Mouse (Mus musculus) lung, postnatal 0 days (tissue): Measurements from ENCODE around the gene Pde10a. TPM values are rescaled to one million over a fixed set of nuclear protein-coding genes. Genes with fewer than 3 reads are reported as not detected.

Experiments used
- ATAC-seq: fragments of 200-750 bp; cut with Nextera tagmentation; 2 replicates; pipeline ENCODE4 v1.8.0; 2017; ENCODE audit warnings: moderate library complexity
- DNase-seq: peaks from one replicate; pipeline ENCODE4 v3.0.0-alpha.2; 2016; ENCODE audit warnings: low spot score
- H3K27ac ChIP-seq: fragments of 300-500 bp; sonication (generic); 2 replicates; pipeline ENCODE4 v1.5.1; 2014; ENCODE audit warnings: antibody characterized with exemption, mild to moderate bottlenecking, low read length, mixed read lengths
- H3K27me3 ChIP-seq: fragments of 300-500 bp; sonication (generic); replicated peaks from 2 replicates; pipeline ENCODE4 v1.6.1; 2014; ENCODE audit warnings: low read length, mixed read lengths; ENCODE audit not compliant: insufficient read depth
- H3K36me3 ChIP-seq: fragments of 300-500 bp; sonication (generic); 2 replicates; pipeline ENCODE4 v1.6.1; 2014; ENCODE audit warnings: low read length, mixed read lengths; ENCODE audit not compliant: insufficient read depth
- H3K4me1 ChIP-seq: fragments of 300-500 bp; sonication (generic); 2 replicates; pipeline ENCODE4 v1.6.1; 2014; ENCODE audit warnings: antibody characterized with exemption, low read depth, low read length, mixed read lengths; ENCODE audit not compliant: insufficient read depth
- H3K4me2 ChIP-seq: fragments of 300-500 bp; sonication (generic); replicated peaks from 2 replicates; pipeline ENCODE4 v1.6.1; 2014; ENCODE audit warnings: low read depth, mild to moderate bottlenecking, low read length, moderate library complexity, mixed read lengths
- H3K4me3 ChIP-seq: fragments of 300-500 bp; sonication (generic); 2 replicates; pipeline ENCODE4 v1.5.1; 2014; ENCODE audit warnings: low read depth, low read length
- H3K9ac ChIP-seq: fragments of 300-500 bp; sonication (generic); replicated peaks from 2 replicates; pipeline ENCODE4 v1.6.1; 2014; ENCODE audit warnings: low read depth, mild to moderate bottlenecking
- H3K9me3 ChIP-seq: fragments of 300-500 bp; sonication (generic); 2 replicates; pipeline ENCODE4 v1.6.1; 2016; ENCODE audit warnings: low read length, mixed read lengths
- CTCF ChIP-seq: IDR thresholded peaks from 2 replicates; pipeline ENCODE4 v1.5.1; 2016; ENCODE audit warnings: antibody characterized with exemption, mild to moderate bottlenecking
- EP300 ChIP-seq: IDR thresholded peaks from 2 replicates; pipeline ENCODE4 v1.6.1; 2016; ENCODE audit warnings: antibody characterized with exemption, mild to moderate bottlenecking, control low read depth
- WGBS: fragments of 180-500 bp; shearing (Covaris S2); extraction: QIAGEN DNeasy Blood & Tissue Kit; methylation state at CpG from one replicate; pipeline ENCODE4 v1.1.7; 2014; 5-methylcytosine and 5-hydroxymethylcytosine counted together
- polyA plus RNA-seq: library from polyadenylated mRNA; unstranded; fragments of >200 nt; fragmentation: Nextera tagmentation; extraction: Ambion mirVana; gene quantifications from 2 replicates; pipeline ENCODE4 v1.2.1, GENCODE M21; 2015

The Pde10a gene
- polyA plus RNA-seq, 1 experiment from 2014 or later = 0.86 TPM

DNA sequence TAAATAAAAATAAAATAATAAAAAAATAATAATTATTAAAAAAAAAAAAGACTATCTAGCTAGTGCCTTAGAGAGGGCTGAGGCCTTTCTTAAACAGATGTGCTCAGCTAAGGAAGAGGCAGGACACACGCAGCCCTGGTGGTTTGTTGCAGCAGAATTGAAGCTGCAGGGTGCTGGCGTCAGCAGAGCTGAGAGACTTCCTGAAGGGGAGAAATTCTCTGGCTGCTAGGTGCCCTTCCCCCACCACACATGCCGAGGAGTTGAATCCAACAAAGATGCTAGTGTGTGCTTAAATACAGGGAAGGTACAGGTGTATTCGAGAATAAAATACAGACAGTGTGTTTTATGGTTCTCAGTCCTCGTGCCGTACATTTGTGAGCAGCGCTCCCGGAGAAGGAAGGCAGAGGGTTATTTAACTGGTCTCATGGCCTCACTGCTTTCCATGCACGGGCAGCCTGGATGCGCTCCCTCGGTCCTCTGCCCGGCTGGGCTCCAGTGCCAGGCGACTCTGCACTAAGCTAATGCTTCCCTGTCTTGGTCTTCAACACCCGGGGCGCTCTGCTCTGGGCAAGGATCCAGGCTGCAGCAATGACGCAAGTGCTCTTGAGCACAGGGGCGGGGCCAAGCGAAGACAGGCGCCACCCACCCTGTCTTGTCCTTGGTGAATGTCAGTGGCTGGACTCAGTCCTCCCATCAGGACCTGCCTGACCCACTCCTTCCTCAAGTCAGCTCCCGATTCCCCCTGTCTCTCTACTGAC lies 19.3 kb upstream of the Pde10a start:
- TF ChIP-seq EP300 (no peak), CTCF (peak; percentile 43)
- DNase-seq (peak; percentile 84), ATAC-seq (peak; percentile 76)
- Histone ChIP-seq H3K9ac (no peak overlapping the region), H3K9me3 (no peaks in the 10 kb centered on the region), H3K4me3 (no peak overlapping the region), H3K36me3 (no peaks in the 10 kb centered on the region), H3K4me1 (peaks cover 7% of the 10 kb centered on the region; the same call in 1 of the 2 replicates), H3K4me2 (peak overlapping the region; percentile 44), H3K27me3 (no peaks in the 10 kb centered on the region), H3K27ac (no peak overlapping the region)
- 1% methylated on average over 20 of the region's 20 CpGs for WGBS

DNA sequence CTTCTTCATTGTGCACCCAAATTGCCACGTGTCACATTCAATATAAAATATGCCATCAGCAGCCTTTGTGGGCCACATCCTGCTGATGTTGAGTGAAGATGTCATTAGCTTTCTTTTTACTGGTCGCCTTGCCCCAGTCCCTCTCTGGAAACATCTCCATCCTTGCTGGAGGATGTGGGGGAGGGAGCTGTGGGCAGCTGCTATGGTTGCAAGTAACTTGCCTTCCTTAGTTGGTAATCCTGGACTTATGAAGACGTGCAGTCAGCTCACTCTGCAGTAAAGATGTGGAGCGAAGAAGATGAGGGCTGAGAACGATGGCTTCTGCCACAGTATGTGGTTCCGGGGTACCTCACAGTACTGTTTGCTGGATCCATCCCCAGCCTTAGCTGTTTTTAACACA lies 18.4 kb upstream of the Pde10a start:
- TF ChIP-seq CTCF (no peak), EP300 (no peak)
- DNase-seq = no peak
- WGBS = 60% methylated on average over 6 of the region's 6 CpGs

DNA sequence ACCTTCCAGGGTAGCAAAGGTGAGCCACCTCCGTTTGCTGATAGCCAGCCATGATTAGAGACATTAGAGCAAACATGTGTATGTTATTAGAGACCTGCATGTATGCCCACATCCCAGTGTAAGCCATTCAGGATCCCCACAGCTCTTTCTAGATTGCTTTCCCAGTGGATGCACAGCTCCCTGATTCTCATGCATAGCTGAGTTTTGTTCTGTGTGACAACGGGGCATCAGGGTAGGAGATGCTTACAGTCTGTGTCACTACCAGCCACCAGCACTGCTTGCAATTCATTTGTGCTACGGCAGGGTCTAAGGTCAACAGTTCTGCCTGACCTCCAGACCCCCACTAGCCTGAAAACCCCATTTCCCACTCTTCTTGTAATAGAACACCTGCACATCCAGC lies 17.5 kb upstream of the Pde10a start:
- WGBS = 7% methylated on average over 3 of the region's 3 CpGs
- DNase-seq (no peak), ATAC-seq (no peak)
- Histone ChIP-seq H3K9ac (no peak overlapping the region), H3K27me3 (no peaks in the 10 kb centered on the region), H3K36me3 (no peaks in the 10 kb centered on the region), H3K4me1 (peaks cover 7% of the 10 kb centered on the region; the same call in 1 of the 2 replicates), H3K4me2 (no peak overlapping the region), H3K9me3 (no peaks in the 10 kb centered on the region), H3K27ac (no peak overlapping the region), H3K4me3 (no peak overlapping the region)
- TF ChIP-seq CTCF = no peak
- TF ChIP-seq EP300 = no peak

More for the DNA sequence above, 18.4 kb upstream of the Pde10a start:
- no peak for ATAC-seq
- H3K4me1 ChIP-seq = peaks cover 7% of the 10 kb centered on the region; the same call in 1 of the 2 replicates
- no peak overlapping the region for H3K4me3 ChIP-seq
- H3K4me2 ChIP-seq = no peak overlapping the region
- no peaks in the 10 kb centered on the region for H3K9me3 ChIP-seq
- H3K36me3 ChIP-seq = no peaks in the 10 kb centered on the region
- no peak overlapping the region for H3K9ac ChIP-seq
- no peaks in the 10 kb centered on the region for H3K27me3 ChIP-seq
- no peak overlapping the region for H3K27ac ChIP-seq

DNA sequence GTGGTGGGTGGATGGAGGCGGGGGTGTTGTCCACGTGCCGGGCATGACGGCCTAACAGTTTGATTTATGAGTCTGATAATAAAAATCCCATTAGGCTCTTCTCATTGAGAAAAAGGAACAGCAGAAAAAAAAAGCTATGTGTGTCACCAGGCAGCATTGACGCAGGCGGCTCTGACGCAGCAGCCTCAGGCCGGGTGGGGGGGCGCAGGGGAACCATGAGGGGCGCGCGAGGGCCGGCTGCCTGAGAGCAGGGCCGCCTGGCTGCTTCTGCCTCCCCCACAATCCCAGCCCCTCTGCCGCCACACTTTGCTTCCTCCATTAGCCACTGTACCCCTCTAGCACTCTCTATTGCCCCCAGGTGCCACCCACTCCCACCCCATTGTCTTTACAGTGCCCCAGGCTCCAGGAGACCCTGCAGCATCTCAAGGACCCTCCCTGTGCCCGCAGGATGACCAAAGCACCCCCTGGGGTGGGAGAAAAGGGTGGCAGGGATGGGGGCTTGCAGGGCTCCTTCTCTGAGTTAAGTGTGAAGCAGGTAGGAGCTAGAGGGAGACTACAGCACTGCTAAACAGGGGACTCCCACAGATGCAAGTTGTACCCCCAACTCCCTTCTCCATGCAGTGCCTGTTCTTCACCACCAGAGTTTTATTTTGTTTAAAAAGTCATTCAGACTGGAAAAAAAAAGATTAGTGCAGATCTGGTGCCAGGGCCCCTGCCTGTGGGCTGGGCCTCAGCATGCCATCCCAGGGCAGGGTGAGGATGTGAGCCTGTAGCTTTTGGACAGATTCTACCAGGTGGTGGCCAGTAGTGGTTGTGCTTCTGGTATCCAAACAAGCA lies 16.6 kb upstream of the Pde10a start:
- Histone ChIP-seq H3K9me3 (no peaks in the 10 kb centered on the region), H3K9ac (no peak overlapping the region), H3K27me3 (no peaks in the 10 kb centered on the region), H3K36me3 (no peaks in the 10 kb centered on the region), H3K4me2 (peak overlapping the region; percentile 36; the same call in 1 of the 2 replicates), H3K4me1 (peaks cover 7% of the 10 kb centered on the region; the same call in 1 of the 2 replicates), H3K4me3 (no peak overlapping the region), H3K27ac (no peak overlapping the region)
- WGBS = under 1% methylated on average over 12 of the region's 16 CpGs
- TF ChIP-seq EP300 = peak; percentile 51; the same call in 1 of the 2 replicates
- TF ChIP-seq CTCF = peak; percentile 37
- DNase-seq (peak; percentile 90), ATAC-seq (peak; percentile 89)

DNA sequence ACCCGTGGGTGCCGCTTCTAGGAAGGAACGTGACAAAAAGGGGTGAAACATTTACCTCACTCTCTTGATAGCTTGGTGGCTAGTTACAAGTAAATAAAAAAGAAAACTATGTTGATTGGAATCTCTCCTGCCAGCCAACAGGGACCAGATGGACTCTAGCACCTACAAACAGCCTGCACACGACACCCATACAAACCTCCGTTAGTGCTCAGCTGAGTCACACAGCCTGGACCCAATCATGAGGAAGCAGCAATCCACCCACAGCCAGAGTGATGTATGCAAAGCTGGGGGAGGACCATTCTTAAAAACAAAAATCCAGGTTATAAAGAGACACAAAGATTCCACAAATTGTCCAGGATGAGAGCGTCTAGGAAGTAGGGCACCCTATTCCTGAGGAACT lies 9.2 kb upstream of the Pde10a start:
- H3K4me2 ChIP-seq = no peak overlapping the region
- no peaks in the 10 kb centered on the region for H3K9me3 ChIP-seq

DNA sequence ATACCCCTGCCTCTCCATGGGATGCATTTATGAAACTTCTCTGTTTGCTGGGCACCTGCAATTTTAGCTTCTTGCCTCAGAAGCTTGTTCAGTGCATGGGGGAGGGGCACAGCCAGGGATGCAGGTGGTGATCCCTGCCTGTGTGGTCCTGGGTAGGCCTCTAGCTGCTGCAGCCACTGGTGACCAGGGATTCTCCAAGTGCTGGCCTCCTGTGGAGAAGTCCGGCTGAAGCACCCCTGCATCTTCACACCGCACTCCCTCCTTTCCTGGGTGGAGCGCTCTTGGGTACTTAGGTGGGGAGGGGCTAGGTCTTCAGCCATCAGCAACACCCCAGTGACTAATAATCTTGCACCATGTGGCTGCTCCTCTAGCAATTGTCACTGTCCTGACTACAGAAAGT lies 1.2 kb upstream of the Pde10a start:
- Histone ChIP-seq H3K4me1 (peaks cover 9% of the 10 kb centered on the region; the same call in 1 of the 2 replicates), H3K4me3 (no peak overlapping the region), H3K27me3 (peaks cover 24% of the 10 kb centered on the region), H3K27ac (no peak overlapping the region), H3K9ac (no peak overlapping the region), H3K4me2 (peak overlapping the region; percentile 73), H3K36me3 (no peaks in the 10 kb centered on the region), H3K9me3 (no peaks in the 10 kb centered on the region)
- TF ChIP-seq EP300 = no peak
- no peak for TF ChIP-seq CTCF
- no peak for DNase-seq
- 11% methylated on average over 3 of the region's 3 CpGs for WGBS
- ATAC-seq = no peak

More for the DNA sequence above, 9.2 kb upstream of the Pde10a start:
- no peak for DNase-seq
- 69% methylated on average over 6 of the region's 6 CpGs for WGBS
- Histone ChIP-seq H3K4me3 (no peak overlapping the region), H3K36me3 (no peaks in the 10 kb centered on the region), H3K4me1 (no peaks in the 10 kb centered on the region), H3K27me3 (0 out of 2 replicates have a peak, but pooled peaks cover 5% of the 10 kb centered on the region), H3K27ac (no peak overlapping the region), H3K9ac (no peak overlapping the region)
- TF ChIP-seq EP300 (no peak), CTCF (no peak)
- no peak for ATAC-seq
